Mouse (Mus musculus) brain, embryonic 14.5 days (tissue): ENCODE results near the gene Nos1.

Experiments
- CTCF ChIP-seq: fragments of 200-500 bp; IDR thresholded peaks from 2 replicates; pipeline ENCODE4 v1.5.1; 2012; ENCODE audit warnings: inconsistent platforms, mild to moderate bottlenecking, moderate library complexity, borderline replicate concordance; ENCODE audit not compliant: insufficient read depth, insufficient read length; ENCODE audit errors: extremely low read depth
- POLR2A ChIP-seq: fragments of 200-500 bp; IDR thresholded peaks from 2 replicates; pipeline ENCODE4 v1.6.1; 2012; ENCODE audit warnings: mild to moderate bottlenecking, inconsistent platforms, borderline replicate concordance; ENCODE audit not compliant: poor library complexity, insufficient read depth, insufficient read length, severe bottlenecking; ENCODE audit errors: extremely low read depth

DNA sequence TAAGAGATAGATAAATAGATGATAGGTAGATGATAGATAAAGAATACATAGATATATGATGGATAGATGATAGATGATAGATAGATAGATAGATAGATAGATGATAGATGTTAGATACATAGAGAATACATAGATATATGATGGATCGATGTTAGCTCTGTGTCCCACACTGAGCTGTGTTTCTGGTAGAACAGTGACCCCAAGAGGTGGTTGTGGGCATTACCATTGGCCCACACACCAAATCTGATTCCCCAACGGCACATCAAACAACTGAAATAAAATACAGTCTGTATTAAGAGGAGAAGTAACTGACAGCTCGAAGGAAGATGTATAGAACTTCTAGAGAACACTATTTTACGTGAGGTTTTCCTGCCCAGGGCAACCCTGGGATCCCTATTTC, 165.8 kb downstream of the Nos1 start:
- TF ChIP-seq CTCF (peak; percentile 81), POLR2A (no peak)
